Mouse (Mus musculus) MEL (cell line): ENCODE measurements at regions not wholly inside any gene's neighbourhood (a gene's known extent, or its start where the extent isn't known, plus 50 kb on each side); places are given as distances from the start of the nearest gene placed in this dataset.

Source experiments
- MAX ChIP-seq: IDR thresholded peaks from 2 replicates; pipeline ENCODE4 v1.6.1; 2011; ENCODE audit warnings: low read length, improper control_type of control experiment
- MXI1 ChIP-seq: IDR thresholded peaks from 2 replicates; pipeline ENCODE4 v1.6.1; 2011; ENCODE audit warnings: mild to moderate bottlenecking, low read depth, low read length, improper control_type of control experiment

DNA sequence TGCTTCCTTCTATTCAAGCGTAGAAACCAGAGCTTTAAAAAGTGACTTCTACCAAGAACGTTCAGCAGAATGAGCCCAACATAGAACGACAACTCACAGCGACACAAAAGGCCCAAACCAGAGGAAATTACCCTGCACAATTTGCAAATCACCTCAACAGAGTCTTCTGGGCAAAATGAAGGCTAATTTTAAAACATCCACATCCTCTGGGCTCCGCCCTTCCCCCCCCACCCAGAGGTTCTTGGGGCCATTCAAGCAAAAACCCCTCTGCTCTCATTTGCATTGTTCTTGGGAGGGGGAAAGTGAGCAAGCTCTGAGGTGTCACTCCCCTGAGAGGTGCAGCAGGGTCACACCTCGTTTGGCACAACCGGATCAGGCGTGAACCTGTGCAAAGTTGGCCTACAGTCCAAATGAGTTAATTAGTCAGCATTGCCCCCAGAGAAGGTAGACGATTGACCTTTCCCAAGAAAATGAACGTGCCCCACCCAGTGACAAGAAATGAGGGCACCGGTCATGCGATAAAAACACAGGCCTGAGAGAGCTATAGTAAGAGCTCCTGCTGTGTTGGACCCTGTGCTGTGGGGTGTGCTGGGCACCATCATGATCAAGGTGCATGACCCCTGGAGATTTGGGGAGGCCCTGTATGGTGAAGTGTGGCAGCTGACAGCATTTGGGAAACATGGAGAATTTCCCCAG, 62.7 kb upstream of the Lmo2 start:
- TF ChIP-seq MXI1 (peak; percentile 25; the same call in 1 of the 2 replicates), MAX (no peak)
